ENCODE assay signal across 28 mouse cellular contexts in genomic region chr19:44447927-44448326, GRCm38 (mm10). TPM values are rescaled to one million over a fixed set of nuclear protein-coding genes. Genes with fewer than 3 reads are reported as not detected.
"Had no signal": no experiment of that assay in that cellular context is flagged by ENCODE, and none has a peak within 500 bp of the region (broad histone marks: within the 10 kb centered on the region; RNA-seq: fewer than 3 reads in every experiment).

No protein-coding gene starts in this region.

- H3K4me3 ChIP-seq: gastrocnemius, adult 2 months; heart, embryonic 10.5 days; heart, embryonic 12.5 days; hindbrain, embryonic 10.5 days; hindbrain, embryonic 12.5 days; intestine, embryonic 15.5 days; kidney, embryonic 15.5 days; layer of hippocampus, adult 2 months; left cerebral cortex, adult 2 months; limb, embryonic 10.5 days; limb, embryonic 12.5 days; liver, embryonic 13.5 days; liver, embryonic 15.5 days had no signal

- H3K4me1 ChIP-seq: heart, embryonic 10.5 days; heart, embryonic 12.5 days; hindbrain, embryonic 10.5 days; intestine, embryonic 15.5 days; kidney, embryonic 15.5 days; limb, embryonic 12.5 days; liver, embryonic 13.5 days; liver, embryonic 15.5 days had no signal

- H3K27ac ChIP-seq: gastrocnemius, adult 2 months; heart, embryonic 10.5 days; hindbrain, embryonic 10.5 days; hindbrain, embryonic 12.5 days; hindbrain, embryonic 14.5 days; intestine, embryonic 15.5 days; kidney, embryonic 15.5 days; kidney, postnatal 0 days; layer of hippocampus, adult 2 months; left cerebral cortex, adult 2 months; limb, embryonic 10.5 days; limb, embryonic 12.5 days; liver, embryonic 13.5 days; liver, embryonic 15.5 days had no signal

- H3K27me3 ChIP-seq: hindbrain, embryonic 12.5 days; intestine, embryonic 15.5 days; kidney, embryonic 15.5 days; limb, embryonic 12.5 days; liver, embryonic 15.5 days had no signal

- H3K36me3 ChIP-seq: heart, embryonic 10.5 days; heart, embryonic 12.5 days; hindbrain, embryonic 10.5 days; hindbrain, embryonic 12.5 days; intestine, embryonic 15.5 days; kidney, embryonic 15.5 days; limb, embryonic 10.5 days; limb, embryonic 12.5 days; liver, embryonic 13.5 days; liver, embryonic 15.5 days had no signal

- DNase-seq: gastrocnemius, adult 2 months; gastrocnemius, postnatal 10 days; gastrocnemius, postnatal 25 days; heart, adult 18-20 months; heart, postnatal 10 days; heart, postnatal 4 days; kidney, adult 8-10 months; kidney, postnatal 25 days; kidney, postnatal 4 days; liver; liver, embryonic 13.5 days had no signal

RNA-seq across cellular contexts. Expression of gene Wnt8b, which starts 45.3 kb away (rescaled TPM):
- polyA plus RNA-seq: heart, embryonic 10.5 days; heart, embryonic 12.5 days; heart, embryonic 14.5 days; hindbrain, embryonic 14.5 days; inflammation-experienced regulatory T-cells, adult 6 months; intestine, embryonic 15.5 days; intestine, postnatal 0 days; limb, embryonic 10.5 days; limb, embryonic 12.5 days; liver, embryonic 11.5 days; liver, embryonic 13.5 days; liver, embryonic 15.5 days had no signal
